Mouse (Mus musculus) 416B (cell line): ENCODE measurements around the gene Fam126a.
"Not testable (repeated sequence)": the region's sequence is repeated elsewhere in the genome, so short reads cannot be mapped to it uniquely, and the experiment has no call there.

Experiments
- DNase-seq: peaks from one replicate; pipeline ENCODE4 v3.0.0; 2011; ENCODE audit warnings: low read depth

Fam126a gene

GRCm38 (mm10) chr5:23900190-23900589 is 130.3 kb downstream of the Fam126a start:
- DNase-seq, result no peak

DNA sequence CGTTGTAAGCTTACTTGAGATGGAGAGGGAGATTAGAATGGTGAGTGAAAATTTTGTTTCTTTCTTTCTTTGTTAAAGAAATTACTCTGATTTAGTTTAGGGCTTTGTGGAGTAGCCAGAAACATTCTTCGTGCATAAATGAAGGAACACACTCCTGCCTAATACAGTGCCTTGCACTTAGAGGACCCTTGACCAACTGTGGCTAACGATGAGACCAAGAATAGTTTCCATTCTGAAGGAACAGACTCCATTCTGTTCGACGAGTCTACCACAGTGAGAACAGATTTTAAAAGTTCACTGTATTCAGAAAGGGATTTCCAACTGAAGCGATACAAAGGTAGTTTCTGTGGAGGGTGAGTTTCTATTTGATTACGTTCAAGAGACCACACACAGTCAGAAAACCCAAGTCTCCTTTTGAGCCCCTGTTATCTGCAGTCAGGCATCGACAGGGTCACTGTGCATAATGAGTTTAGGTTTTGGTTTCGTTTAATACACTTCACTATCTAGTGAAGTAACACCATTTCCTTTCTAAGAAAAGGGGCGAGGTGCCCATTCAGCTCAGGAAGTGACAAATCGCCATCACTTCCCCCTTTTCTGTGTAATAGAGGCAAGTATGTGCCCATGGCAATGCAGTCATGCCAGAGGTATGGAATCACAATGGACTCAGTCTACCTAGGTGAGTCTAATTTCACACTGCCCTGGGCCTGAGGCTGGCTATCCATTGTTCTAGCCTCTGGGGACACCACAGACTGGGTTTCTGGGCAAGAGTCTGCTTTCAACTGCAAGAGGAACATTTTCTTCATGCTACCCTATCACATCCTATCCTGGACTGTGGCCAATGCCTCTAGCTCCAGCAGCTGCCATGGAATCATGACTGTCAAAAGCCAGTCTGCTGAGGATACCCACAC is 136.4 kb downstream of the Fam126a start:
- DNase-seq, result peak; percentile 84

GRCm38 (mm10) chr5:23893156-23893863 is 137.2 kb downstream of the Fam126a start:
- peak; percentile 16 for DNase-seq

DNA sequence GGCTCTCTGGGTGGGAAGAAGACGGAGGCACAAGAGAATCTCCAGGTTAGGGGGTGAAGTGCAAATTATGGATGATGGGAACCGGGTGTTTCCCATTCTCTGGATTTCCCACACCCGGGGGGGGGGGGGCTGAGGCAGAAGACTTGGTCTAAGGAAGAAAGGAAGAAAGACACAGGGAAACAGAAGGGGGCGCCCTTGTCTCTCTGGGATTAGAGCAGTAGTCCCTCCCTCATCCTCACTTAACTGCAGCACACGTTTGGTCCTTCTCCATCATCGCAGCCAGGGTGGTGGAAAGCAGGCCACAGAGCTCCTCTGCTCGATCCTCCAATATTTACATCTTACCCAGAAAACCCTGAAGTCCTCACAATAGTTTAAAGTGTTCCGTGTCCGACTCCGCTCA is 139.8 kb downstream of the Fam126a start:
- peak; percentile 73 for DNase-seq

- no peak for DNase-seq
These were observed 141.0 kb downstream of the Fam126a start for GRCm38 (mm10) chr5:23889461-23889860.

DNA sequence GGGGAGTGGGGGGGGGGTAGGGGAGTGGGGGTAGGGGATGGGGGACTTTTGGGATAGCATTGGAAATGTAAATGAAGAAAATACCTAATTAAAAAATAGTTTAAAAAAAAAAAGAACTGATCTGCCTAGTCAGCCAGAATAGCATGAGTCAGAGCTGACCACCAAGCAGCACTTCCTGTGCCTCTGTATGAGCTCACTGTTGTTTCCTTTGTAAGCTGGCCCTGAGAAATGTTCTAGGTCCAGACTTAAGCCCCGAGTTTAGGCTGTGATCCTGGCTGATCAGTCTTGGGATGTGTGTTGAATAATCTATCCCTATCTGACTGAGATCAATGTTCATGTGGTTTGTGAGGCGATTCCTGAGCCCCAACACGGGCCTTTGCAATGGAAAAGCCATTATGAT is 143.4 kb downstream of the Fam126a start:
- DNase-seq, result peak; percentile 90

GRCm38 (mm10) chr5:23874457-23874856 is 156.0 kb downstream of the Fam126a start:
- DNase-seq, result no peak

- DNase-seq, result no peak
These were observed 157.9 kb downstream of the Fam126a start for GRCm38 (mm10) chr5:23872586-23872985.

GRCm38 (mm10) chr5:23871323-23871722 is 159.2 kb downstream of the Fam126a start:
- not testable (repeated sequence) for DNase-seq

GRCm38 (mm10) chr5:23865941-23866340 is 164.5 kb downstream of the Fam126a start:
- DNase-seq, result no peak
